Mouse (Mus musculus) heart, adult 9 months (tissue): ENCODE data around the gene Ruvbl1.

ENCODE experiments used
- DNase-seq, 2 experiments: peaks; one replicate each; pipeline ENCODE4 v3.0.0; 2022; ENCODE audit warnings: low spot score in 2 of 2

Gene Ruvbl1

GRCm38 (mm10) chr6:88493712-88494111 lies 28.5 kb downstream of the Ruvbl1 start:
- no peak for DNase-seq

GRCm38 (mm10) chr6:88499481-88500404 lies 34.5 kb downstream of the Ruvbl1 start:
- DNase-seq = peak in 1 of 2 experiments; percentile 13

GRCm38 (mm10) chr6:88500405-88500767 lies 35.2 kb downstream of the Ruvbl1 start:
- DNase-seq = no peak

GRCm38 (mm10) chr6:88502030-88502970 lies 37.1 kb downstream of the Ruvbl1 start:
- DNase-seq = peak in 1 of 2 experiments; percentile 31

GRCm38 (mm10) chr6:88503044-88503443 lies 37.8 kb downstream of the Ruvbl1 start:
- no peak for DNase-seq

- no peak for DNase-seq
Measured at GRCm38 (mm10) chr6:88513984-88514383, 48.8 kb downstream of the Ruvbl1 start.

- DNase-seq = no peak
Measured at GRCm38 (mm10) chr6:88514546-88514945, 49.3 kb downstream of the Ruvbl1 start.

- DNase-seq = no peak
Measured at GRCm38 (mm10) chr6:88515971-88516370, 50.8 kb downstream of the Ruvbl1 start.

GRCm38 (mm10) chr6:88516667-88517066 lies 51.5 kb downstream of the Ruvbl1 start:
- DNase-seq = no peak

GRCm38 (mm10) chr6:88517701-88518403 lies 52.6 kb downstream of the Ruvbl1 start:
- DNase-seq = no peak

- DNase-seq = peak; percentile 95 to 96
Measured at GRCm38 (mm10) chr6:88518404-88519263, 53.4 kb downstream of the Ruvbl1 start, which contains the start of gene Sec61a1. Gene Sec61a1, minus strand, starts transcription at chr6:88518905.

GRCm38 (mm10) chr6:88521821-88522220 lies 56.6 kb downstream of the Ruvbl1 start:
- DNase-seq = no peak

- DNase-seq = no peak
Measured at GRCm38 (mm10) chr6:88522606-88523005, 57.4 kb downstream of the Ruvbl1 start.

GRCm38 (mm10) chr6:88523043-88523442 lies 57.8 kb downstream of the Ruvbl1 start:
- DNase-seq = no peak

GRCm38 (mm10) chr6:88523451-88523850 lies 58.2 kb downstream of the Ruvbl1 start:
- DNase-seq = no peak

GRCm38 (mm10) chr6:88524056-88524455 lies 58.8 kb downstream of the Ruvbl1 start:
- no peak for DNase-seq

GRCm38 (mm10) chr6:88530306-88530705 lies 65.1 kb downstream of the Ruvbl1 start:
- DNase-seq = no peak

GRCm38 (mm10) chr6:88540093-88540755 lies 75.0 kb downstream of the Ruvbl1 start:
- no peak for DNase-seq

GRCm38 (mm10) chr6:88544241-88544640 lies 79.0 kb downstream of the Ruvbl1 start:
- no peak for DNase-seq
